Mouse (Mus musculus) mouse trophoblast stem cell (cell line): ENCODE data around the gene Crim1.

ENCODE experiments used
- in situ Hi-C, 2 experiments: fragments of 300-500 bp; cut with MseI, MboI; formaldehyde crosslinking; loops; 2 replicates in 1 of 2; 3 replicates in 1 of 2; pipeline ENCODE4 v1.15.1; 2025

Gene Crim1

DNA sequence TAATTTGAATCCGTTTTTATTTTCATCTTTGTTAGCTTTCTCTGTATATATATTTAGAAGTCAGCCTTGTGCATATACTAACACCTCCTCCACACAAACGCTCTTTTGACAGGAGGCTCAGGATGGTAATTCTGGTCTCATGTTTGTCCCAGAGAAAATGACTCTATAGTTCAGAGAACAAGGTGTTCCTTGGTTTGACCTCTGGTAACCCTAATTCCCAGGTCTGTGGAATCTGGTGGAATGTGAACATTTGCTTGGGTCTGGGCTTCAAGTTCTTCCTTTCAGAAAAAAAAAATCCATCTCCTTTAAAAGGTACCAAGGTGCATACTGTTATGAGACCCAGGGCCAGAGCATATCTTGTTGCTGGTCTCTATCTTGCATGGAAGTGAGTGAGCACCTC is 9.6 kb downstream of the Crim1 start:
- in situ Hi-C loops: no loop called here

DNA sequence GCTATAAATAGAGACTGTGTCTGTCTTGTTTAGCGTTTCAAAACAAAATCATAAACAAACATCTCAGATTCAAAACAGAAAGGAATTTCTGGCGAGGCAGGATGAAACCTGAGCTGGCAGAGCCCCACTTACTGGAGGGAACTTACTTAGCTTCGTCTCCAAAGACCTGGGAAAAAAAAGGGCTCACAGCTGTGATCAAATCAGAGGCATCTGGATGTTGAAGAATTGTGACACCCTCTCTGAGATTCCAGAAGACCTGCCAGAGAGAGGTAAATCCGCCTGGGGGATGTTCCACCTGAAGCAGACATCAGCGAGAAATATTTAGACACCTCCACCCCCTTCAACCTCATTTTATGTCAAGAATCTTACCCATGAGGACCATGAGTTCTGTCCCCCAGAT is 11.8 kb downstream of the Crim1 start:
- in situ Hi-C loops: no loop called here

DNA sequence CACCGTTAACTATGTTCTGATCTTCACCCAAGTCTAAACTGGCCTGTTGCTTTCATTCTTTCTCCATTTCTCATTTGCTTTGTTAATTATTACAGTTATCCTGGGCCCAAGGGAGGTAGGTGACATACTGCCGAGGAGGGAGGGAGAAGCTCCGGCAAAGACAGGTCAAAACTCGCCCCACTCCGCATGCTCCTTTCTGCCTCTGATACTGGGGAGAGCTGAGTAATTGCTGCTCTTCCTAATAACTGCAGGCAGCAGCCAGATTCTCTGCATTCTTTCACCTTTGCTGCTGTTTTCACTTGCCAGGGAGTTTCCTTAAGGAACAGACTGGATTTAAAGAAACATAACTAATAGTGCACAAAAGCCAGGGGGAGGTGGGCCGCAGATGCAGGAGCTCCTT is 13.1 kb downstream of the Crim1 start:
- in situ Hi-C loops: no loop called here

DNA sequence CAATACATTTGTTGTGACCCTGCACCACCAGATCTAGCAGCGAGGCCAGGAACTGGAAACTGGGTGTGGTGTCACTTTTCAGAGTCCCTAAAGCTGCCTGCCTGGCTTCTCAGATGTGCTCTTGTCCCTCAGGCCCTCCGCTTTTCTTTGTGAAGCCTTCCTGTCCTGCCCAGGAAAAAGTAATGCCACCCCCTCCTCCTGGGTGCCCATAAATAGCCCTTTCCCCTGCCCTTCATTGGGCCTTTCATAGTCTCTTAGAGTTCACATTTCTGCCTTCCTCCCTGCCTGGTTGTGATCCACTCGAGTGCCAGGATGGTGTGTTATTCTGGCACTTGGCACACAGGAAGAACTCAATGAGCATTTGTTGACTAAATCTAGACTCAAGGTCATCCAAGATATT is 16.5 kb downstream of the Crim1 start:
- in situ Hi-C loops: no loop called here

DNA sequence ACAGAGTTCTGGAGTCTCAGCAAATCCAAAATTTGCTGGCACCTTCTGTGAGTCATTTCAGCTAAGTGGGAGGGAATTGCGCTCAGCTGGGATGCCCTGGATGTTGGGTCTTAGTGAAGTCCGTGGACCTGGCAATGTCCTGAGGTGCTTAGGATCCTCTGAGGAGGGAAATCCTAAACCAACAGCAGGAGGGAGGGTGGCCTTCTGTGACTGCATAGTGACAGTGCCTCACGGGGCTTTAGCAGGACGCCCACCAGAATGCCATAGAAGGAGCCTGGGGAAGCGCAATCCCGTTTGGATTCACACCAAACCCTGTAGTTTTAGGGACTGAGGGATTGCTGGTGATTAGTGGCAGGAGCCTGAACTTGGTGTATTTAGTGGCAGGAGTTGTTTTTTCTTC is 17.4 kb downstream of the Crim1 start:
- in situ Hi-C loops: no loop called here

DNA sequence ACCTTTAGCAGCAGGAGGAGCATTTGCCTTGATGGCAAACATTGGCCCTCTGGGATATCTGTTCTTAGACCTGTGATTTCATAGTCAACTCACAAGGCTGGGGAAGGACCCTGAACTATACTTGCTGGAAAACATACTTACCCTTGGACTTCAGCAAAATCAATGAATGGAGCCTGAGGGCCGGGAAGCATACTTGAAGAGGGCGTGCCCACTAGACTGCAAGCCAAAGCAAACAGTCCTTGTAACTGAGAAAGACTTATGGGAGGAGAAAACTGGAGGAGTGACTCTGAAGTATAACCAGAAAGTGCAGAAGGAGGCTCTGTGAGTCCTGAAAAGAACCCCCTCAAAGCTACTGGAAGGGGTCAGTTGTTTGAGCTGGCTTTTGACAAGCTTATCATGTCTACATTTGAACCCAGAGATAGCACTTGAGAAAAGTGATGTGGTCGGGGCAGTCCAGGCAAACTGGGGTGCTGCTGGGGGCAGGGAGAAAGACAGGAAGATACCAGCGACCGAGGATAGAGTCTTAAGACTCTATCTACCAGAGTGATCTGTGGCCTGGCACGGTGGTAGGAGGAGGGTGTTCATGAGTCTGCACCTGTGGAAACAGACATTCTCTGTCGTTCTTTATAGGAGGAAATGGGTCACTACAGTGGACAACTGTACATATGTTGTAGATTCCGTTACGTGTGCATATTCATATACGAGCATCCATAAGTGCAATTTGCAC is 18.6 kb downstream of the Crim1 start:
- in situ Hi-C loops: no loop called here

DNA sequence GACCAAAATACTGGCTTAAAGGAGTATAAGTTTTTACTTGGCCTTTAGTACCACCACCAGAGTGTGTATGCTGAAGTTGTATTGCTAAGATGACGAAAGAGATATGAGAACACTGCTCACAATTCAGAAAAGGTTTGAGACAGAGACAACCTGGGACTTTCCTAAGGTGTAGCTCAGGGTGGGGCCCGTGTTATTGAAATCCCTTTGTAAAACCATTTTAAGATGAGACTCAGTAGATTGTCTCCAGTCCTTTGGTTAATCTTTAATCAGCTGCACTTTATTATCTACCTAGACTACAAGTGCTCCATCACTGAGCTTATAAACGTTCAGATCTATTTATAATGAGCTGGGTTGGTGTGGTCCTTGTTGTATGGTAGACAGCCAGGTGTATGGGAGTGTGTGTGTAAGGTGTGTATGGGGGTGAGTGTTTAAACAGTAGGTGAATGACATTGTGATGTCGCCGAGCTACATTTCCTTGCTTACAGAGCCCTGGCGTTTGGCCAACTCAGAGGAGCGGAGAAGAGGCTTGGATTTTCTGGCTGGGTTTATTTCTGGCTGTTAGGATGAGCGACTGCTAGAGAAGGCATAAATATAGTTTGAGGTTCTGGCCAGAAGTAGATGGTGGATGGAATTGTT is 21.1 kb downstream of the Crim1 start:
- in situ Hi-C loops: no loop called here

DNA sequence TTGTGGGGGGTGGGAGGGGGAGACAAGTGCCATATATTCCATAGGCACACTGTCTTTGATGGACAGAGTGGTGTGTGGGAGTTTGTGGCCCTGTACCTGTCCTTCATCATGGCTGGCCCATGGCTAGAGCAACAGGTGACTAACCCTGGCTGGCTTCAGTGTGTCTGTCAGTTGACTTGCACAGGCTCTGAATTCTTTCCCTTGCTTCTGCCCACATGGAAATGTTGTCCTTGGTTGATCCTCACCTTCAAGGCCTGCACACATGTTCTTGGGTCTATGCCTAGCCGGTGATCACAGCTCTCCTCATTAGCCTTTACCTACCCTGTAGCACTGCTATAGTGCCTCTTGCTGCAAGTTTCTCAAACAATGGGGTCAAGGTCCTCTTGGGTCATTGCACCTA is 21.8 kb downstream of the Crim1 start:
- in situ Hi-C loops: no loop called here

DNA sequence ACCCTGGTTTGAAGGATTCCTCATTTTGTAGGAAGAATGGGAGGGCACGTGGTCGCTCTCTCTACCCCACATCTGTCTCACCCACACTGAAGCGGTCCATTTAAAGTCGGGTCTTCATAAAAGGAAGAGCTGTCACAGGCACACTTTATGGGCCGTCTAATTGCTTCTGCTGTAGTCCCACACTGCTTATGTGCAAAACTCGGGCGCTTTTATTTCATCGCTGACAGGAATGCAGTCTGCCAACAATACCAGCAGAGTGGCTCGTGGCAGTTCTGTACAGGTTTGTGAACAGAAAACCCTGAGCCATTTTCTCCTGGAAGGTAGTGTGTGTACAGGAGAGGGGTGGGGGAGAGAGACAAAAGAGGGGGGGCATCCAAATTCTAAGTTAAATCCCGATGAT is 23.9 kb downstream of the Crim1 start:
- in situ Hi-C loops: no loop called here

DNA sequence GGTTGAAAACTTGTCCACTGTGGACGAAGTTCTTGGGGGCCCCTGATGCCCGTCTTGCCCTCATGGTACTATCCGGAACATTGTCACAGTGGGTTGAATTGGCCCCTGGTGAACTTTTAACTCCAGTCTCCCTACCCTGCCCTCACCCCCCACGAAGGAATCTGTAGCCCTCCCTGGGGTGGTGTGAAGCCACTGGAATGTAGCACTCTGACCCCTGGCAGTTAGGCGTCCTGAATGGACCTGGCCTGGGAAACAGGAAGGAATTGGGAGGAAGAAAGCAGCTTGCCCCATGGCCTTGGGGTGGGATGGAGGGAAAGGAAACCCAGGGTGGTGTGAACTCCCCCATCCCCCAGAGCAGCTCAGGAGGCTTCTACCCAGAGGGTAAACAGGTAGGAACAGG is 25.5 kb downstream of the Crim1 start:
- in situ Hi-C loops: no loop called here

DNA sequence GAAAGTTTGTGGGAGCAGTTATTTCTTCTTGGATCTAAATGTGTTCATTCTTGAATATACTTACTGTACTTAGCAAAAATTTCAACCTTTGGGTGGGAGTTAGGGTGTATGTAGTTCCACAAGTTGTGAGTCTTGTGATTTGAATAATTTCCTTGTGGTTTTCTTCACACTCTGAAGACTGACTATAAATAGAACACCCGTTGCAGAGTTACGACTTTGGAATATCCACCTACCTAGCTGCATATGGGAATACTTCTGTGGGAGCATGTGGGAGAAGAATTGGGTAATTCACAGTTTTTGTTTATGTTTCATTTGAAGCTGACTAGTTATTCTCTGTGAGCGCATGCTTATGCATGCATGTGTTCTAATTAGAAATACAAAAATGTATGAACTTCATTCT is 27.2 kb downstream of the Crim1 start:
- in situ Hi-C loops: no loop called here

DNA sequence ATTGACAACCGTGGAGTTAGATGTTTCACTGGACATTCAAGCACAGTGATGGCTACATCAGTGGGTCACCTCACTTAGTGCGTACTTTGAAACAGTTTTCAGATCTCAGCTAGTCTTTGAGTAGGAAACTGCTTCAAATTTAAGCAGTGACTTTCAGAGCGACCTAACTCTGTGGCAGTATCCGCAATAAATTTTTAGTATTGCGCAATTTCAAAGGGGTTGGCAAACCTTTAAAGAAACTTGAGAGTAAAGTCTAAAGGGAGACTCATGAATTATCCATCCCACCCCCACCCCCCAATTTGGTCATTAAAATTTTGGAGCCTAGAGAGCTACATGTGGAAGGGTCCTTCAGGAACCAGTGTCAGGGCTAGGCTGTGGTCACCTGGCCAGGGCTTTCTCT is 31.5 kb downstream of the Crim1 start:
- in situ Hi-C loops: no loop called here

DNA sequence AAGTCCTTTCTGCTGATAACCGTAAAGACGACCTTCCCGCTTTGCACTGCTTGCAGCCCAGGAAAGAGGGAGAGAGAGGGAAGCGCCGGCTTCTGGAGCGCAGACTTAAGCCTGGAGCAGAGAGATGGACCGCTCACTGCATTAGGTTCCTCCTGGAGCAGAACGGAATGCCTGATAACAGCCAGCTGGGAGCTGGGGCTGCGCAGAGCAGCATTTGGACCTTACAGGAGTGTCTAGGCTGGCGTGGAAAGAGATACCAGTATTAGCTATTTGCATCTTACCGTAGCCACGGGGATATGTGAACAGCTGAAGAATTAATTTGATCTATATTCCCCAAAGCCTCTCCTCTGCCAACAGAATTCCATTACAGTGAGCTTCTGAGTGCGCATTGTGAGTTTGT is 32.7 kb downstream of the Crim1 start:
- in situ Hi-C loops: no loop called here

DNA sequence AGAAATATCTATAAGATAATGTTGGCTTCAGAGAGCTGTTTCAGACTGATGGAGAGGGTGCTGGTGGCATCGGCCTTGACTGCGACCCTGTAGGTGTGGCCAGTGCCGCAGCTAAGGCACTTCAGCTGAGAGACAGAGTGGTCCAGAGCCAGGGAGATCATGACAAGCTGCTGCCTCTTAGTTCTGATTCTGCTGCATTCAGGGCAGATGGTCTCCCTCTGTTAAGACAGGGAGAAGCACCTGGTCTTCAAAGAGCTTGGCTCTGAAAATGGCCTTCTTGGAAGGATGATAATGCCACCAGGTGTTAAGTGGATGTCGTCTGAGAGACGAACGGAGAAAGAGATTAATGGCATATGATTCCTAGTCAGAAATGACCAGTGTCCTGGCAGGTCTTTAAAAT is 33.8 kb downstream of the Crim1 start:
- in situ Hi-C loops: no loop called here

DNA sequence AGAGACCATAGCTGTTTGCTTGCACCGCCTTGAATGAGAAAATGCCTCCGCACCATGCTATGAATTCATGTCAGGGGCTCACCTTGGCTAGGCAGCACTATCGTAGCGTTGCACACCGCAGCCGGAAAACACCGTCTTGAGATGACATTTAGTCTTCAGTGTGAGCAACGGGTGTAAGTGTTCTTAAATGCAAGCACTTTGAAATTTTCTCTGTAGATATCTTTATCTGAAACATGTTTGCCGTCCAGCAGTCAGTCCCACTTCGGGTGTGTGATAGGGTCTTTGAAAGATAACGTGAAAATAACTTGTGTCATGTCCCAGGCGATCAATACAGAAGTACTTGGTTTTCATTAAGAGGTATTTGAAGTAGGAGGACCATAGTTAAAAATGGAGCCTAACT is 36.1 kb downstream of the Crim1 start:
- in situ Hi-C loops: no loop called here

DNA sequence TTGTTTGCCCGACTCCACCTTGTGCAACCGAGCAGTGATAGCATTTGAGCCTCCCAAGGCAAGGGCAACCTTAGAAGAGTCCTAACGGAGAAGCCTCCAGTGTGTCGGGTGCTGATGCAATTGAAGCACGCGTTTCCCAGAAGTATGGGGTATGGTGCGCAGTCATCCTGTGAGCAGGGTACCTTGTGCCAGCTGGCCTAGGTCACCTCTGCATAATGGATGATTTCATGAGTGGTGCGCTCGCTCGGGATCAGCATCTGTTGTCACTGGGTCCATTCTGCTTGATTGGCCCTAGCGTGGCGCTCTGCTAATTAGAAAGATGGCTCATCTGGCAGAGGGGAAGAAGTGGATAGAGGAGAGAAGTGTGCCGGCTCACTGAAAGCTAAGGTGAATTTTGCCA is 37.9 kb downstream of the Crim1 start:
- in situ Hi-C loops: no loop called here

DNA sequence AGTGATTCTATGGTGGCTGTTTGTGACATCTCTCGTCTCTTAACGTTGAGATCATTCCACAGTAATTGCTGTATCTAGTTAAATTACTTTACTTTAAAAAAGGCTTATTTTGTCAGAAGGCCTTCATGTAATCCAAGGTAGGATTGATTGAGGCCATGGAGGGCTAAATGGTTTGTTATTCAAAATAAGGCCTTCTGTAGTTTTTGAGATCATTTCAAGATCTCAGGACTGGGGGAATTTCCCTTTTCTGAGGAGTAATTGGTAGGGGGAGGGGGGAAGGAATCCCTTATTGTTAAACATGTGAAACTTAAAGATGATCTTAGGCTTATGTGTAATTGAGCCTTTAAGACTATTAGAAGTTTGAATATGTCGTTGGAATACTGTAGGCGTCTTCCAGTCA is 40.1 kb downstream of the Crim1 start:
- in situ Hi-C loops: no loop called here

DNA sequence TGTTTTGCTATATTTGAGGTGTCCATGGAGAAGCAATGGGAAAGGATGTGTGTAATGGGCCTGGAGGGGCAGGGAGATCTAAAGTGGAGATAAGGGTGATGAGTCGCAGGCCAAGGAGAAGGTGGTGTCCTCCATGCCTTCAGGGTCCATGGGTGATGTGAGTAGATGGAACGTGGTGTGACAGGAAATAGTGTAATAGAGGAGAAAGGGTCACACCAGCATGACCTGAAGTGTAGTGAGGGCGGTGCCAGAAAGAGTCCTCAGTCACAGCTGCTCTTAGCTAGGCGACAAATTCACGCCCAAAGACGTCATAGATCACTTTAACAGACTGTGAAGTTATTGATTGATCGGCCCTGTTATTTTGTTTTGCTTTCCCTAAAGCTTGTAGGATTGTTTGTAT is 41.2 kb downstream of the Crim1 start:
- in situ Hi-C loops: no loop called here

DNA sequence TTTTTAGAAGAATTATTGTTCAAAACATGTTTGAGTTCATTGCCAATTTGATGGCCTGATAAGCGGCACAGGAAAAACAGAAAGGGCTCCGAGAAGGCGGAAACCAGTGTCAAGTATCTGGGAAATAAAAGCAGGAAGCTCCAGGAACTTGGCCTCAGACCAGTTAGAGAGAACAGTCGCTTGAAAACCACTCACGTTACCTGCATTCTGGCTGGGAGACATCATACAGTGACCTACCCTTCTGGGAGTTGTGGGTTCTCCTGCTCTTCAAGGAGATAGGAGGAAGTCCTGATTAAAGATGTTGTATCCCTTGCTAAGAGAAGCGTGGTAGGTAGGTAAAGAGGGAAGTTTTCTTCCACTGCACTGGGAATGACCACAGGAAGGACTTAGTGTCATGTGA is 44.7 kb downstream of the Crim1 start:
- in situ Hi-C loops: no loop called here

DNA sequence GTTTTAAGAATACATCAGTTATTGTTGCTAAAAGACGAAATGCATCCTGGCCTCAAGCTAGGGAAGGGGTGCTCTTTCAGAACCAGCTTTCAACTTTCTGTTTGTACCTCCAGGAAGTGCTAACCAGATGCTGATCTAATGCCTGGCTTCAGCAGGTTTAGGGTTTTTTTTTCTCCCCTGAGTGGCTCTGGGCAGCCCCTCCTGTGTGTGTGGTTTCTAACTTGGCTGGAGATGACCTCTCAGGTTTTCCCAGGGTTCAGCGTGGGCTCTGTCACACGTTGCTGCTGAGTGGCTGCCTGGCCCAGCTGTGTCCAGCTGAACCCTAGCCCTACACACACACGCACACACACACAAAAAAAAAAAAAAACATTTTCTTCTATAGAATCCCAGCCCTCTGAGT is 45.4 kb downstream of the Crim1 start:
- in situ Hi-C loops: no loop called here

DNA sequence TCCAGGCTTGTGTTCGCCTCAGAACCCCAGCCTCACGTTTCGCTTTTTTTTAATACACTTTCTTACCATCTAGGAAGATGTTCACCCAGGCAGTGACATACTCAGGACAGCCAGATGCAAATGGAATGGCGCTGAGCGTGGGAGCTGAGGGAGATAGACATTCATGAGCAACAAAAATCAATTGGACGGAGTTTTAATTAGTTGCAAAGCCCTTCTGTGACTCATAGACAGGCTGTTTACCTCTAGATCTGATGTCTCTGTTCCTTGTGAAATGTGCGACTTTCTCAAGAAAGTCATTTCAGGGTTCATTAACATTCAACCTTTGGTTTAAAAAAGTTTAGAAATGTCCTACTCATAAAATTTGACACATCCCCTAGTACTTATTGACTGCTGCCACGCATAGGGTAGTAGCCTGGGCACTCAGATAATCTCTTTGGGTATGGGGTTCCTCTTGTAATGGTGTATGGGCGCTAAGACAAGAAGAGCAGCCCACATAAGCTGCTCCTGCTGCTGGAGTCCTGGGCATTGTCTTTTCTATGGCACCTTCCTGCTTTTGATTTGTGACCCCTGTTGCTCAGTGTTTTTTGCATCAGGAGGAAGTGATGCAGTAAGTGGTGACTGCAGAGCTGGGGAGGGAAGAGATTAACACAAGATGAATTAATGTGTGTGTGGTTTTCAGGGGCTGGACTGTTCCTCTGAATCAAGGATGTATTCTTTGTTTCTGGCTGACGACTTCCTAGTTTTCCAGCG is 46.8 kb downstream of the Crim1 start:
- in situ Hi-C loops: no loop called here

DNA sequence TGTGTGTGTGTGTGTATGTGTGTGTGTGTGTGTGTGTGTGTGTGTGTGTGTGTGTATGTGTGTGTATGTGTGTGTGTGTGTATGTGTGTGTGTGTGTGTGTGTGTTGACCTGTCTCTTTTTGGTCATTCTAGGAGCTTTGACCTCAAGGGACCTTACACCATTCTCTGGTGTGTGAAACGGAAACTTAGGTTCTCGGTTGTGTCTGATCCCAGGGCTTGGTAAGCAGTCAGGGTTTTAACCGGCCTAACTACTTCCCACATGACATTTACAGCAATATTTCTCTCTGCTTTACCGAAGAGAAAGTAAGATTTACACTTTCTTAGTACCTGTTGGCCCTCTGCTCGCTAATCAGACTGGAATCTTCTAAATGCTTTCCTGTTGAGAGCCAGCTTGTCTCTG is 48.1 kb downstream of the Crim1 start:
- in situ Hi-C loops: no loop called here

DNA sequence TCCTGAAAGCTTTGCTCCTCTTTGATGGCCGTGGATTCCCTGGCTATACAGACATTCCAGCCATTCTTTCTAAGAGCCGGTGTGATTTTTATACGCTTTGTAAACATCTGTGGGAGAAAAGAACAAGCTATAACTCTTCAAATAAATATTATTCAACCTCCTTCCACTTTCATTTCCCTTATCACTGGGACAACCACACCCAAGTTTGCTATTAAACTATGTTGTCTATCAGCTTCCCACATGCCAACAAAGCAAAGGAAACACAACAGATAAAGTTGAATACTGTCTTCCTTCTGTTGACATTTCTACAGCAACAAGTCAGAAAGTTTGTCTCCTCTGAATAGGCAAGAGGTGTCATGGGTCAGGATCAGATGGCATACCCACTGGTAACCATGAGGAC is 48.9 kb downstream of the Crim1 start:
- in situ Hi-C loops: no loop called here
